Mouse (Mus musculus) CD8-positive naive resting alpha-beta T cell, adult 2 months (primary cell): ENCODE measurements around the gene Clic3.

Experiments
- DNase-seq, 2 experiments: peaks; one replicate each; pipeline ENCODE4 v3.0.0; 2022; ENCODE audit warnings: low read depth in 2 of 2, low spot score in 2 of 2

Gene Clic3

DNA sequence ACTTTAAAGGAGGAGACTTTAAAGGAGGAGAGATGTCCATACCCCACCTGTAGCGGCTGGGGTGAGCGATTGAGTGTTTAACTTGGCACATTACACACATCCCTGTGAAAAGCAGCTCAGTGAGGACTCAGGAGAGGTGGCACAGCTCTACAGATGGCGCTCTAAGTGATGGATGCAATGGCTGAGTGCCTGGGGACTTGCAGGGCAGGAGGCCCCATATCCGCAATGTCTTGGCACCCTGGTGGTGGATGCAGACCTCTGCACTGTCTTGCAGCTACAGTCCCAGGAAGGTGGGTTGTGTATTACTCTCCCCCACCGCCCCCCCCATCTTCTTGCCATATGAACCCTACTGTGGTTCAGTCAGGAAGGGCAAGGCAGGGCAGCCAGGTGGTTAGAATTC, 50.3 kb downstream of the Clic3 start:
- DNase-seq: no peak
